In the genomic region with DNA sequence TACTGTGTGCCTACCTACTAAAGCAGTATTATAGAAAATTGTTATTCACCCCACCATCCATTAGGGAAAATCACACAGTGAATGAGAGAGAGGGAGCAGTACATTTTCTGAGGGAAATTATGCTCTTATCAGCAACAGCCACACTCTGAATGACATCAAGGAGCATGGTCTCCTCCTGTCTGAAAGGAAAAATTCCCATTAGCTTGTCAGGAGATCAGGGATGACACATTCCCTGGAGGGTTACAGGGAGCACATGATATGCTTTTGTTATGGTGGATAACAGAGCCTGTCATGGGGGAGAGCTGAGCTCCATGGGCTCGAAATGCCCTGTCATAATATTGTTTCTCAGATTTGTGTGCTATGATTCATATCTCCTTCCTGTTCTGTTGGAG, we compare ENCODE assay signal across 25 mouse cellular contexts. TPM values are rescaled to one million over a fixed set of nuclear protein-coding genes. Genes with fewer than 3 reads are reported as not detected.
A peak's percentile ranks its signal among the peaks of the same experiment; 100 is the strongest.
DNase-seq lines count a peak whose midpoint lies in the region; ATAC-seq and TF ChIP-seq lines count a peak whose summit lies in the region.
"Had no signal": no experiment of that assay in that cellular context is flagged by ENCODE, and none has a peak within 500 bp of the region (broad histone marks: within the 10 kb centered on the region; RNA-seq: fewer than 3 reads in every experiment).

No protein-coding gene starts in this region.

- H3K27me3 ChIP-seq in midbrain, embryonic 11.5 days (ENCODE audit: control insufficient read depth, insufficient read depth, low read length), result no peaks in the 10 kb centered on the region
- no peaks in the 10 kb centered on the region for H3K27me3 ChIP-seq in midbrain, embryonic 10.5 days (ENCODE audit: low read depth, poor library complexity, severe bottlenecking)
- no peaks in the 10 kb centered on the region for H3K27me3 ChIP-seq in forebrain, embryonic 14.5 days (replicated peaks; ENCODE audit: control insufficient read depth, insufficient read depth, low read length)
- H3K27me3 ChIP-seq in hindbrain, embryonic 15.5 days, result no peaks in the 10 kb centered on the region
- no peaks in the 10 kb centered on the region for H3K27me3 ChIP-seq in midbrain, postnatal 0 days (ENCODE audit: insufficient read depth, low read length)
- H3K27me3 ChIP-seq: intestine, embryonic 15.5 days; megakaryocyte, embryonic 14.5 days had no signal

- no peak for TF ChIP-seq CTCF in midbrain, postnatal 0 days (IDR thresholded peaks at IDR 0.05)

- no peak for DNase-seq in midbrain, embryonic 11.5 days (ENCODE audit: low spot score, missing footprints)
- no peak for DNase-seq in midbrain, embryonic 10.5 days (ENCODE audit: low spot score)
- DNase-seq in forebrain, embryonic 14.5 days (ENCODE audit: low spot score), result peak; percentile 42
- no peak for DNase-seq in midbrain, postnatal 0 days (ENCODE audit: low spot score)
- DNase-seq: B cell, adult 2 months; cerebellum, adult 9-10 months; gastrocnemius, postnatal 14 days; heart, adult 2 months; heart, postnatal 36 days; kidney, adult 9 months; kidney, postnatal 36 days; lung, adult 2 months; spleen, adult 18-20 months had no signal

- H3K27ac ChIP-seq in midbrain, embryonic 11.5 days (ENCODE audit: low read depth, low read length), result no peak overlapping the region
- no peak overlapping the region for H3K27ac ChIP-seq in midbrain, embryonic 10.5 days (replicated peaks)
- no peak overlapping the region for H3K27ac ChIP-seq in forebrain, embryonic 14.5 days (ENCODE audit: low read depth, low read length)
- peak overlapping the region; percentile 26; the same call in 1 of the 2 replicates for H3K27ac ChIP-seq in hindbrain, embryonic 15.5 days (replicated peaks)
- no peak overlapping the region for H3K27ac ChIP-seq in midbrain, postnatal 0 days (ENCODE audit: low read depth, low read length)
- H3K27ac ChIP-seq: heart, adult 2 months; intestine, embryonic 15.5 days had no signal

- H3K4me1 ChIP-seq in midbrain, embryonic 11.5 days (ENCODE audit: control insufficient read depth, insufficient read depth, low read length), result no peaks in the 10 kb centered on the region
- H3K4me1 ChIP-seq in midbrain, embryonic 10.5 days, result no peaks in the 10 kb centered on the region
- H3K4me1 ChIP-seq in forebrain, embryonic 14.5 days (ENCODE audit: control insufficient read depth, insufficient read depth, low read length), result peaks cover 6% of the 10 kb centered on the region; the same call in 1 of the 2 replicates
- H3K4me1 ChIP-seq in hindbrain, embryonic 15.5 days (replicated peaks), result no peaks in the 10 kb centered on the region
- H3K4me1 ChIP-seq in midbrain, postnatal 0 days (ENCODE audit: insufficient read depth, low read length), result no peaks in the 10 kb centered on the region; the same call in 1 of the 2 replicates
- H3K4me1 ChIP-seq: intestine, embryonic 15.5 days; megakaryocyte, embryonic 14.5 days had no signal

- H3K4me2 ChIP-seq in midbrain, embryonic 11.5 days, result no peak overlapping the region
- no peak overlapping the region for H3K4me2 ChIP-seq in forebrain, embryonic 14.5 days (ENCODE audit: low read length)
- H3K4me2 ChIP-seq in hindbrain, embryonic 15.5 days, result no peak overlapping the region
- no peak overlapping the region for H3K4me2 ChIP-seq in midbrain, postnatal 0 days (ENCODE audit: low read depth, low read length, poor library complexity, severe bottlenecking)
- H3K4me2 ChIP-seq: intestine, embryonic 15.5 days; liver, embryonic 11.5 days had no signal

- peak; percentile 73 for ATAC-seq in midbrain, embryonic 11.5 days (ENCODE audit: low FRiP score)
- ATAC-seq in forebrain, embryonic 14.5 days, result peak; percentile 45
- ATAC-seq in hindbrain, embryonic 15.5 days (ENCODE audit: low FRiP score, low read depth), result peak; percentile 27; the same call in 1 of the 2 replicates
- ATAC-seq in midbrain, postnatal 0 days (ENCODE audit: low FRiP score), result peak; percentile 7; the same call in 1 of the 2 replicates
- no peak for ATAC-seq in erythroid progenitor cell, adult 5-6 weeks (replicated peaks; ENCODE audit: low FRiP score, poor library complexity, severe bottlenecking)
- no peak for ATAC-seq in activated CD4-positive, CD25-positive, alpha-beta regulatory T cell, adult 4 months
- ATAC-seq: intestine, embryonic 15.5 days had no signal

- no peak overlapping the region for H3K9ac ChIP-seq in midbrain, embryonic 11.5 days (ENCODE audit: low read length)
- H3K9ac ChIP-seq in forebrain, embryonic 14.5 days (ENCODE audit: low read length), result no peak overlapping the region
- H3K9ac ChIP-seq in hindbrain, embryonic 15.5 days, result no peak overlapping the region
- H3K9ac ChIP-seq in midbrain, postnatal 0 days (replicated peaks; ENCODE audit: low read length, poor library complexity, severe bottlenecking), result no peak overlapping the region
- H3K9ac ChIP-seq: intestine, embryonic 15.5 days had no signal

- no peaks in the 10 kb centered on the region for H3K9me3 ChIP-seq in midbrain, embryonic 11.5 days (ENCODE audit: control insufficient read depth, low read length)
- H3K9me3 ChIP-seq in midbrain, embryonic 10.5 days (replicated peaks), result no peaks in the 10 kb centered on the region
- no peaks in the 10 kb centered on the region for H3K9me3 ChIP-seq in forebrain, embryonic 14.5 days (replicated peaks; ENCODE audit: control insufficient read depth, low read length)
- H3K9me3 ChIP-seq in hindbrain, embryonic 15.5 days, result no peaks in the 10 kb centered on the region
- H3K9me3 ChIP-seq in midbrain, postnatal 0 days (ENCODE audit: low read length), result no peaks in the 10 kb centered on the region
- H3K9me3 ChIP-seq: intestine, embryonic 15.5 days had no signal

- 78% methylated on average over 1 of the region's 1 CpGs for WGBS in midbrain, embryonic 11.5 days
- 96% methylated on average over 1 of the region's 1 CpGs for WGBS in midbrain, embryonic 10.5 days
- 75% methylated on average over 1 of the region's 1 CpGs for WGBS in forebrain, embryonic 14.5 days
- 68% methylated on average over 1 of the region's 1 CpGs for WGBS in hindbrain, embryonic 15.5 days
- 52% methylated on average over 1 of the region's 1 CpGs for WGBS in midbrain, postnatal 0 days

- no peaks in the 10 kb centered on the region for H3K36me3 ChIP-seq in midbrain, embryonic 11.5 days (ENCODE audit: control insufficient read depth, insufficient read depth, low read length)
- H3K36me3 ChIP-seq in midbrain, embryonic 10.5 days, result no peaks in the 10 kb centered on the region
- no peaks in the 10 kb centered on the region for H3K36me3 ChIP-seq in forebrain, embryonic 14.5 days (ENCODE audit: control insufficient read depth, insufficient read depth, low read length)
- no peaks in the 10 kb centered on the region for H3K36me3 ChIP-seq in hindbrain, embryonic 15.5 days
- no peaks in the 10 kb centered on the region for H3K36me3 ChIP-seq in midbrain, postnatal 0 days (ENCODE audit: insufficient read depth, low read length)
- H3K36me3 ChIP-seq: intestine, embryonic 15.5 days had no signal

- H3K4me3 ChIP-seq in midbrain, embryonic 11.5 days (ENCODE audit: low read depth, low read length), result no peak overlapping the region
- H3K4me3 ChIP-seq in midbrain, embryonic 10.5 days, result no peak overlapping the region
- H3K4me3 ChIP-seq in forebrain, embryonic 14.5 days (ENCODE audit: low read depth, low read length), result no peak overlapping the region
- no peak overlapping the region for H3K4me3 ChIP-seq in hindbrain, embryonic 15.5 days
- H3K4me3 ChIP-seq in midbrain, postnatal 0 days (ENCODE audit: low read depth, low read length), result no peak overlapping the region
- H3K4me3 ChIP-seq: heart, adult 2 months; intestine, embryonic 15.5 days; megakaryocyte, embryonic 14.5 days had no signal

RNA-seq across cellular contexts. Expression of a gene that starts 0.4 kb away (rescaled TPM):
- polyA plus RNA-seq in midbrain, embryonic 11.5 days (2014; fragmentation: Nextera tagmentation; extraction: Ambion mirVana), result not detected in 2 replicates
- polyA plus RNA-seq in midbrain, embryonic 10.5 days (2016; fragmentation: Nextera tagmentation; extraction: Ambion mirVana), result not detected in 2 replicates
- polyA plus RNA-seq in forebrain, embryonic 14.5 days (2014; fragmentation: Nextera tagmentation; extraction: Ambion mirVana), result 0.06 TPM in 1 of 2 replicates, not detected in the other
- polyA plus RNA-seq in hindbrain, embryonic 15.5 days (2015; fragmentation: Nextera tagmentation; extraction: Ambion mirVana), result 0.10 TPM in 1 of 2 replicates, not detected in the other
- total RNA-seq in midbrain, postnatal 0 days (2014; rRNA removed), result 0.33 TPM in 1 of 2 replicates, not detected in the other
- not detected in 2 replicates for polyA plus RNA-seq in midbrain, postnatal 0 days (2015; fragmentation: Nextera tagmentation; extraction: Ambion mirVana)
- total RNA-seq in erythroid progenitor cell, adult 5-6 weeks (2015; ENCODE audit: low replicate concordance), result not detected in 2 replicates
- total RNA-seq in erythroid progenitor cell, adult 5-6 weeks (2017; ENCODE audit: low replicate concordance), result not detected in 2 replicates
- polyA plus RNA-seq in activated CD4-positive, CD25-positive, alpha-beta regulatory T cell, adult 4 months (2017; shearing (Covaris generic)), result not detected
- total RNA-seq: gastrocnemius, postnatal 14 days; heart, postnatal 36 days had no signal
- polyA plus RNA-seq: adrenal gland, adult 2 months; embryonic facial prominence, embryonic 11.5 days; heart, adult 2 months; heart, embryonic 14.5 days; intestine, embryonic 15.5 days; limb, embryonic 11.5 days; liver, embryonic 11.5 days; lung, adult 2 months; stomach, embryonic 14.5 days; urinary bladder, adult 2 months had no signal

Comparison
In these comparisons a context has a peak if more than half of its experiments do, and no peak if none do; other contexts are left out.
1. ATAC-seq: peak in midbrain, embryonic 11.5 days (single experiment), forebrain, embryonic 14.5 days (single experiment), hindbrain, embryonic 15.5 days (single experiment) and midbrain, postnatal 0 days (single experiment); none in erythroid progenitor cell, adult 5-6 weeks (single experiment) and activated CD4-positive, CD25-positive, alpha-beta regulatory T cell, adult 4 months (single experiment).